Mouse (Mus musculus) intestine, embryonic 16.5 days (tissue): ENCODE results near the gene Col6a6. TPM values are rescaled to one million over a fixed set of nuclear protein-coding genes. Genes with fewer than 3 reads are reported as not detected.
"Not testable (repeated sequence)": the region's sequence is repeated elsewhere in the genome, so short reads cannot be mapped to it uniquely, and the experiment has no call there.

Source experiments
- ATAC-seq: fragments of 200-750 bp; cut with Nextera tagmentation; 2 replicates; pipeline ENCODE4 v1.8.0; 2017; ENCODE audit warnings: moderate TSS enrichment, moderate library complexity
- H3K27ac ChIP-seq: fragments of 300-500 bp; sonication (generic); 2 replicates; pipeline ENCODE4 v1.5.1; 2014; ENCODE audit warnings: mild to moderate bottlenecking, low read length
- H3K27me3 ChIP-seq: fragments of 300-500 bp; sonication (generic); replicated peaks from 2 replicates; pipeline ENCODE4 v1.6.1; 2014; ENCODE audit warnings: low read length, control low read depth, mixed read lengths; ENCODE audit not compliant: control insufficient read depth, insufficient read depth
- H3K36me3 ChIP-seq: fragments of 300-500 bp; sonication (generic); 2 replicates; pipeline ENCODE4 v1.6.1; 2014; ENCODE audit warnings: low read length, control low read depth; ENCODE audit not compliant: control insufficient read depth, insufficient read depth
- H3K4me1 ChIP-seq: fragments of 300-500 bp; sonication (generic); 2 replicates; pipeline ENCODE4 v1.6.1; 2014; ENCODE audit warnings: low read length, control low read depth, mixed read lengths; ENCODE audit not compliant: control insufficient read depth, insufficient read depth
- H3K4me2 ChIP-seq: fragments of 300-500 bp; sonication (generic); 2 replicates; pipeline ENCODE4 v1.6.1; 2014; ENCODE audit warnings: low read depth, low read length, control low read depth
- H3K4me3 ChIP-seq: fragments of 300-500 bp; sonication (generic); 2 replicates; pipeline ENCODE4 v1.5.1; 2014; ENCODE audit warnings: mild to moderate bottlenecking, low read length
- H3K9ac ChIP-seq: fragments of 300-500 bp; sonication (generic); 2 replicates; pipeline ENCODE4 v1.6.1; 2014; ENCODE audit warnings: low read depth, low read length
- H3K9me3 ChIP-seq: fragments of 300-500 bp; sonication (generic); 2 replicates; pipeline ENCODE4 v1.6.1; 2016; ENCODE audit warnings: low read length, control low read depth; ENCODE audit not compliant: control insufficient read depth
- WGBS: fragments of 180-500 bp; shearing (Covaris S2); extraction: QIAGEN DNeasy Blood & Tissue Kit; methylation state at CpG from one replicate; pipeline ENCODE4 v1.1.7; 2014; 5-methylcytosine and 5-hydroxymethylcytosine counted together
- polyA plus RNA-seq: library from polyadenylated mRNA; unstranded; fragments of >200 nt; fragmentation: Nextera tagmentation; extraction: Ambion mirVana; gene quantifications from 2 replicates; pipeline ENCODE4 v1.2.1, GENCODE M21; 2015

The Col6a6 gene
- polyA plus RNA-seq, 1 experiment from 2014 or later, result 0.95 TPM

DNA sequence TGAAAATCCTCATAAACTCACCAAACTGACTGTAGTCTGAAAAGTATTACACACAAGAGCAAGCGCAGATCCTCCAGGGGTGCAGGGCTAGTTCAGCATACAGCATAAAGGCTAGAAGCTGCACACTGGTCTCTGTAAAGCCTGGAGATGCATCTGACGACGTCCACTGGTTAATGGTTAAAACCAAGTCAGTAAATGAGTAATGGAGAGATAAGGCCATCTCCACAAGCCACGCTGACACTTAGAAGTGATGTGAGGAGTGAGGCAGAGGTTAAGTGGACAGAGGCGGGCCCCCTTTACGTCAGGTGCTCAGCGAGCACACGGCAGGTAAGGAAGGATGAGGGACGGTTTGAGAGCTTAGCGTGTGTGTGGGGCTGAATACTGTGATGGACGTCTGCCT lies 152.0 kb downstream of the Col6a6 start:
- no peak overlapping the region for H3K9ac ChIP-seq
- 0 out of 2 replicates have a peak overlapping the region, but pooled peaks have one; percentile 30 for H3K4me2 ChIP-seq
- no peak overlapping the region for H3K4me3 ChIP-seq
- no peaks in the 10 kb centered on the region for H3K9me3 ChIP-seq
- peaks cover 10% of the 10 kb centered on the region; the same call in 1 of the 2 replicates for H3K36me3 ChIP-seq
- H3K27me3 ChIP-seq, result no peaks in the 10 kb centered on the region
- 0 out of 2 replicates have a peak overlapping the region, but pooled peaks have one; percentile 28 for H3K27ac ChIP-seq
- no peaks in the 10 kb centered on the region for H3K4me1 ChIP-seq
- peak; percentile 91 for ATAC-seq
- WGBS, result 59% methylated on average over 11 of the region's 11 CpGs

DNA sequence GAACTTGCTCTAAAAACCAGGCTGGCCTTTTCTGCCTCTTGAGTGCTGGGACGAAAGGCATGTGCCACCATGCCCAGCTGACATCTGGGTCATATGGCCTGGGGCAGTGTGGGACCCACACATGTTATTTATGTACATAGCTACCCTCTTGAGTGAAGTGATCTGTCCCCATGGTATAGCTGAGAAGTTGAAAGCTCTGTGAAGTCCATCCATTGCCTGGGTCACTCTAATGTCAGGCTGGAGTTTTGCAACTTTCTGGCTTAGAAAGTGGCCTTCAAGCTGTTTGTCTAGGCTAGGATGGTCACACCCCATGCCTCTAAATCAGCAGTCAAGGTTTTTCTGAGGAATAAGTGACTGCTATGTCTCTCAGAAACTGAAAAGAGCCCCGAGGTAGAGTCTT lies 155.9 kb downstream of the Col6a6 start:
- Histone ChIP-seq H3K27me3 (no peaks in the 10 kb centered on the region), H3K4me1 (no peaks in the 10 kb centered on the region), H3K4me3 (no peak overlapping the region), H3K27ac (no peak overlapping the region), H3K9me3 (no peaks in the 10 kb centered on the region), H3K9ac (no peak overlapping the region), H3K36me3 (peaks cover 5% of the 10 kb centered on the region; the same call in 1 of the 2 replicates), H3K4me2 (no peak overlapping the region)
- no peak for ATAC-seq
- WGBS, result 85% methylated on average over 2 of the region's 2 CpGs

DNA sequence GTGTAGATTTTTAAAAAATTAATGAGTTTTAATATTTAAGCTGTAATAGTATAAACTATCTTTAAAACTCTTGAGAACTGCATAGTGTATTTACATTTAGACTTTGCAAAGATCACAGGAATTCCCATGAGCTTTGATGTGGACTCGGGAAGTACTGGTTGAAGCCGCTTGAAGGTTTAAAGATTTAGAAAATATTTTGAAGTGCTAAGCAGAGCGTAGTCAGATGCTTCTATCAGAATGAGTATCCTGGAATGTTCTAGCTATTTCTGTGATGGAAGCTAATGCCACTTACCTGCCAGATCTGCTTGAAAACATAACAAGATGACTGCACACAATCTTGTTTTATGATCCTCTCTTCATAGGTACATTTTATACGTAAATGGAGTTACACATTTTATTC lies 157.0 kb downstream of the Col6a6 start:
- Histone ChIP-seq H3K36me3 (peaks cover 5% of the 10 kb centered on the region; the same call in 1 of the 2 replicates), H3K4me3 (no peak overlapping the region), H3K9ac (no peak overlapping the region), H3K9me3 (no peaks in the 10 kb centered on the region), H3K27ac (no peak overlapping the region), H3K4me1 (no peaks in the 10 kb centered on the region), H3K4me2 (no peak overlapping the region), H3K27me3 (no peaks in the 10 kb centered on the region)
- no peak for ATAC-seq
- WGBS, result 80% methylated on average over 4 of the region's 4 CpGs

DNA sequence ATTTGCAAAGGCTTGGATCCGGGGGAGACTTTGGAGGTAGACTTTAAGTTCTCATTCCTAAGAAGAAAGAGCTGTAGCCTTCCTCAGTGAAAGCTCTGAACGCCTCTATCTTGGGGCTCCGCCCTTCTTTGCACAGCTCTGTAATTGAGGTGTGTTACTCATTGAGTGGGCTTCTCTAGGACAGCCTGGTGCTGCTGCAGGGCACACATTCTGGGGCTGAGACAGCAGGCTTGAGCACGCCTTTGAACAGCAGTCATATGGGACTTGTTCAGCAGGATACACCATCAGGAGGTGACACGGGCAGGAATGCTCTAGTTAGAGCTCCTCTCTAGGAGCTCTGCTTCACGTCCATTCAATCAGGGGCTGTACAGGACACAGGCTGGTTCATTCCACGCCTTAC lies 162.7 kb downstream of the Col6a6 start:
- no peaks in the 10 kb centered on the region for H3K27me3 ChIP-seq
- H3K4me3 ChIP-seq, result no peak overlapping the region
- no peaks in the 10 kb centered on the region for H3K9me3 ChIP-seq
- WGBS, result 85% methylated on average over 7 of the region's 7 CpGs
- no peak overlapping the region for H3K9ac ChIP-seq
- H3K36me3 ChIP-seq, result peaks cover 2% of the 10 kb centered on the region; the same call in 1 of the 2 replicates
- no peak for ATAC-seq
- H3K4me1 ChIP-seq, result no peaks in the 10 kb centered on the region
- H3K27ac ChIP-seq, result no peak overlapping the region
- H3K4me2 ChIP-seq, result no peak overlapping the region

DNA sequence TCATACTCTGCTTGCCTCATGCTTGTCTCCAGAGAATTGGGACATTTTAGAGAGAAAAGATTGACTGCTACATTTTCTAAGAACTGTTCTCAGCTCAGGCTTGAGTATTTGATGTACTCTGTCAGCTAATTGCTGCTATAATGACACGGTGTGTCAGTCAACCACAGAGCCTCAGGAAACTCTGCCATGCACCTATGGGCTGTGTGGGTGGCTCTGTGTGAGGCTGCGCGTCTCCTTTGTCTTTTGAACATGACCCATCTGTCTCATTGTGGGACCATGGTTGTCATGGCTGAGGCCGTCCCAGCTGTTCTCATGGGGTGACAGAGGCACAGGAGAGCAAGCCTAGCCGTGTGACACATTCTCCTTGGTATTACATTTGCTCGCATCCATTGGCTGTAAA lies 168.1 kb downstream of the Col6a6 start:
- H3K27ac ChIP-seq, result no peak overlapping the region
- WGBS, result 89% methylated on average over 6 of the region's 6 CpGs
- no peak overlapping the region for H3K4me3 ChIP-seq
- H3K9me3 ChIP-seq, result no peaks in the 10 kb centered on the region
- H3K4me2 ChIP-seq, result no peak overlapping the region
- no peak overlapping the region for H3K9ac ChIP-seq
- H3K36me3 ChIP-seq, result peaks cover 2% of the 10 kb centered on the region; the same call in 1 of the 2 replicates
- H3K27me3 ChIP-seq, result no peaks in the 10 kb centered on the region
- no peaks in the 10 kb centered on the region for H3K4me1 ChIP-seq
- ATAC-seq, result no peak

DNA sequence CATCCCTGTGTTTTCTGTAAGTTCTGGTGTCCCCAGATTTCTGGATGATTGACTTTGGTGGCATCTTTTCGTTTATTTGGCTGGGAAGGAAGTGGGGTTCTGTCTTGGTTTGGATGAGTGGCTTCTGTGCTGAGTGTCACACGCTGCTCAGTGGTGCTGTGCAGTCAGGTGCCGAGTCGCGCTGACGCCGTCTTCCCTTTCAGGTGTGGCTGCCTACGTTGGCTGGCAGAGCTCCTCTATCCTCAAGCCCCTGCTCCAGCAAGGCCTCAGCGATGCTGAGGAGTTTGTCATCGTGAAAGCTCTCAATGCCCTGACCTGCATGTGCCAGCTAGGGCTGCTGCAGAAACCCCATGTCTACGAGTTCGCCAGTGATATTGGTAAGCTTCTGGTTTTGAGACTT lies 169.7 kb downstream of the Col6a6 start:
- Histone ChIP-seq H3K9me3 (no peaks in the 10 kb centered on the region), H3K4me3 (no peak overlapping the region), H3K4me1 (no peaks in the 10 kb centered on the region), H3K4me2 (no peak overlapping the region), H3K36me3 (peaks cover 4% of the 10 kb centered on the region; the same call in 1 of the 2 replicates), H3K27ac (no peak overlapping the region), H3K9ac (no peak overlapping the region), H3K27me3 (no peaks in the 10 kb centered on the region)
- no peak for ATAC-seq
- WGBS, result 95% methylated on average over 12 of the region's 12 CpGs

DNA sequence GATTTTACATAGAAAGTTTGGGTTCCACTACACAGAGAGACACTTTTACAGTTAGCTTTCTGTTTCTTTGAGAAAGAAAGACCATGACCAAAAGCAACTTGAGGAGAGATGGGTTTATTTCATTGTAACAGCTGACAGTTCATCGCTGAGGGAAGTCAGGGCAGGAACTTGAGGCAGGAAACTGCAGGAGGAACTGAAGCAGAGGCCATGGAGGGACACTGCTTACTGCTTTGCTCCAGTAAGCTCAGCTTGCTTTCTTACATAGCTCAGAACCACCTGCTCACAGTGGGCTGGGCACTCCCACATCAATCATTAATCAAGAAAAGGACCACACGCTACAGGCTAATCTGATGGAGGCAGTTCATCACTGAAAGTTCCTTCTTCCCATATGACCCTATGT lies 171.8 kb downstream of the Col6a6 start:
- H3K36me3 ChIP-seq, result peaks cover 4% of the 10 kb centered on the region; the same call in 1 of the 2 replicates
- WGBS, result 54% methylated on average over 2 of the region's 2 CpGs
- no peak overlapping the region for H3K4me2 ChIP-seq
- no peak overlapping the region for H3K4me3 ChIP-seq
- no peaks in the 10 kb centered on the region for H3K4me1 ChIP-seq
- H3K9ac ChIP-seq, result no peak overlapping the region
- H3K27ac ChIP-seq, result no peak overlapping the region
- H3K27me3 ChIP-seq, result no peaks in the 10 kb centered on the region
- no peak for ATAC-seq
- no peaks in the 10 kb centered on the region for H3K9me3 ChIP-seq

DNA sequence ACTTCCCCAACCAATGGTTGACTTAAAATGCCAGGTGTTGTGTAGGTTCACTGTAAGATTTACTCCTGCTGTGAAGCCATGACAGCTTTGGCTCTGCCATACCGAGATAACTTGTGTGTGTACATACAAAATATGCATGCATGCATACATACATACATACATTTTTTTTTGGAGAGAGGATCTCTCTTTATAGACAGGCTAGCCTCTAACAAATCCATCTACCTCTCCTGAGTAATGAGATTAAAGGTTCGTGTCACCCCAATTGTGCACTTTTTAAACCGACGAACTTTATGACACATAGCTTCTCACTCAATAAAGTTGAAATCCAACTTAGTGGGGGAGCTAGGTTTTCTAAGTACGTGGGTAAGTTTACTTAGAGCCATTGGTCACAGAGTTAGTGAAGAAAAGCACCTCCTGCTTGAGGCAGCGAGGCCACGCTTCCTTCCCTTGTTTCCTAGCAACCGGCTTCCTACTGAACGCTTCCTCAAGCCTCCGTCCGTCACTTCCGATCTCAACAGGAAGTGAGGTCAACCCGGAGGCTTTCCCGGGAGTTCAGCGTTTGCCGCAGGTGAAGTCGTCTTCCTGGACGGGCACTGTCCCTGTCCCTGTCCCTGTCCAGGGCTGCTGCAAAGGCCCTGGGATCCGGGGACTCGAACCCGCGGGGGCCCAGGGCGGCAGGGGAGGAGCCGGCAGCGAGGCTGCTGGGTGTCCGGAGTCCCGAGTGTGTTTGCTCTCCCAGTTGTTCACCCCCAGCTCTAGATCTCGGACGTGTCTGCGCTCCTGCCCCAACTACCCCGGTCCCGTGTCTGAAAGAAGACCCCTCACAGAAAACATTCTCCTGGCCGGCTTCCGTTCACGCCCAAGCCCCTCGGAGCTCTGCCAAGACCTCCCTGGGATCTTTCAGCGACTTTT lies 185.2 kb downstream of the Col6a6 start, which contains the start of gene Pik3r4:
Gene Pik3r4 (plus strand): TSS at position 519 of the 912 bp plus-strand sequence.
- no peaks in the 10 kb centered on the region for H3K9me3 ChIP-seq
- peak within 1 kb of the TSS; percentile 80 for H3K4me2 ChIP-seq
- peak; percentile 96 for ATAC-seq
- H3K36me3 ChIP-seq, result no peaks in the 10 kb centered on the region
- H3K27ac ChIP-seq, result peak within 1 kb of the TSS; percentile 75
- peak within 1 kb of the TSS; percentile 91 for H3K9ac ChIP-seq
- peak within 1 kb of the TSS; percentile 96 for H3K4me3 ChIP-seq
- 6% methylated on average over 37 of the region's 37 CpGs for WGBS
- peaks cover 4% of the 10 kb centered on the region; the same call in 1 of the 2 replicates for H3K4me1 ChIP-seq
- H3K27me3 ChIP-seq, result no peaks in the 10 kb centered on the region

DNA sequence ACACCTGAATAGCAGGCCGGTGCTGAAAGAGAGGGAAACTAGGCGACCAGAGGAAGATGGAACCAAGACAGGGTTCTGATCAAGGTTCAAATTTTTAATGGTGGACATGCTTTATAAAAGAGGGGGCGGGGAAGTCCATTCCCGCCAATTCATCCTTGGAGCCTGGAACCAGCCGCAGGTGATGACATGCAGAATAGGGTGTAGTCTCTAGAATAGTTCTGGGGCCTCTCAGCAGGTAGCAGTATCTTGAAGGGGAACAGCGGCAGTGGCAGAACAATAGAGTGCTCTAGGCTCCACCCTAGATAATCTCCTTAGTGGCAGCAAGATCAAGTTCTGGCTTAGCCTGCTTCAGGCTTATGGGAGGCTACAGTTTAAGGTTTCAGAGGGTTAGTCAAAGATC lies 186.6 kb downstream of the Col6a6 start:
- not testable (repeated sequence) for H3K27ac ChIP-seq, H3K4me1 ChIP-seq, ATAC-seq, H3K4me2 ChIP-seq, H3K9me3 ChIP-seq, H3K36me3 ChIP-seq, H3K4me3 ChIP-seq, H3K27me3 ChIP-seq, H3K9ac ChIP-seq
- WGBS, result 83% methylated on average over 6 of the region's 6 CpGs
